Mouse (Mus musculus) erythroblast, embryonic 14.5 days (primary cell): Measurements from ENCODE around the gene Cux2.

Source experiments
- GATA1 ChIP-seq: IDR thresholded peaks from 2 replicates; pipeline ENCODE4 v1.6.1; 2012; ENCODE audit warnings: low read length, inconsistent platforms, mixed read lengths
- TAL1 ChIP-seq: IDR thresholded peaks from 3 replicates; pipeline ENCODE4 v1.6.1; 2012; ENCODE audit warnings: low read length, inconsistent platforms, mixed read lengths

- no peak for TF ChIP-seq TAL1
- TF ChIP-seq GATA1, result no peak
These were observed 46.4 kb downstream of the Cux2 start for GRCm38 (mm10) chr5:122003460-122003859.
